Mouse (Mus musculus) right cerebral cortex, postnatal 4 days (tissue): ENCODE results near the gene Cd47.

Experiments
- DNase-seq: peaks from one replicate; pipeline ENCODE4 v3.0.0-alpha.2; 2022

The Cd47 gene

DNA sequence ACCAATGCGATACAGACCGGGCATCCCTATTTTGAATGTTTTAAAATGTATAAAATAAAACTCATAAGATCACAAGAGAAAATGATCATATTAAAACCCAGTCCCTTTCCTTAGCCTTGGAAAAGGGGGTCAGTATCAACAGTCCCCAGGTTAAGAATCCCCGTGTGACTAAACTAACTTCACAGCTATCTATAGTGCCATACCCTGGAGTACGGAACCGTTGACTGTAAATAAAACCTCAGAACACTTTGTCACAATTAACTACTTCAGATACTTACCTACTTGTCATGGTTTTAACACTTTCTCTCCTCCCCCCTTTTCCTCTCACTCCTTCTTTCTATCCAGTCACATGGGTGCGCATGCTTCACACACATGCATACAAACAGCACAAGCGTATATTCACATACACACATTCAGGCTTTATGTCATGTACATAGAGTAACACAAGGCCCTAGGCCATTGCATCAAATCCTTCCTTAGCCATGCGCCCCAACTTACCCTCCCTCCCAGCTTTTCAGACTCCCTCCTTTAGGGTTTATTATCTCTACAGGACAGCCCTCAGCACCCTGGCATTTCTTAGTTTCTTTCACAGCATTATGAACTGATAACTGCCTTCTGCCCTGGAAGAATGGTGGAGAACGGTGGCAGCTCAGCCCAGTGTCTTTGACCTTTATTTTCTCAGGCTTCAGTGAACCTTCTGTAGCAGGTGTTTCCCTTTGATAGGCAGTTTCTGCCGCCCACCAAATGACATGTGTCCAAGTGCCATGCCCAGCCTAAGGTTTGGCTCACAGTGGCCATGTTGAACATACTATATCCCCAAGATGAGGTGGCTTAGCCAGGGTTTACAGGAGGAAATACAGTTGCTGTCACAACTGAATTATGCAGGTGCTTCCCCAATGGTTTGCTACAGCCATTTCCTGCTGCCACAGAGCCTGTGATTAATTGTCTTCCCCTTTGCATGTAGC is at the start of gene Cd47:
Gene Cd47, plus strand, starts transcription at position 937 of the 965 bp plus-strand sequence.
- DNase-seq = no peak

DNA sequence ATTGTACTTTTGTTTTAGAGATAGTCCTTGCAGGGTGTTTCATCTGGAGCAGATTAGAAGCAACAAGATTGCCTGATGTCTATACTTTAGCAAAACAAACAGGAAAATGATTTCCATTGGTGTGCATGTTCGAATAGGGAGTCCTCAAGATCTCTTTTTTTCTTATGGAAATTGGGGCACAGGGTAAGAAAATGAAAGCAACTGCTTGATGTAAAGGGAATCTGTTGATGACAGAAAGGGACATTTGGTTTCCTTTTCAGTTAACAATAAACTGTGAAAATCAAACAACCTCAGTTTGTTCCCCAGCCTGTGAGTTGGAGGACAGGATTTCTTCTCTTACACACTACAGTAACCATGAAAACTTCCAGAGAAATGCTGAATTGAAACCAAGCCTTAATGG is 47.4 kb upstream of the Cd47 start:
- DNase-seq = no peak

DNA sequence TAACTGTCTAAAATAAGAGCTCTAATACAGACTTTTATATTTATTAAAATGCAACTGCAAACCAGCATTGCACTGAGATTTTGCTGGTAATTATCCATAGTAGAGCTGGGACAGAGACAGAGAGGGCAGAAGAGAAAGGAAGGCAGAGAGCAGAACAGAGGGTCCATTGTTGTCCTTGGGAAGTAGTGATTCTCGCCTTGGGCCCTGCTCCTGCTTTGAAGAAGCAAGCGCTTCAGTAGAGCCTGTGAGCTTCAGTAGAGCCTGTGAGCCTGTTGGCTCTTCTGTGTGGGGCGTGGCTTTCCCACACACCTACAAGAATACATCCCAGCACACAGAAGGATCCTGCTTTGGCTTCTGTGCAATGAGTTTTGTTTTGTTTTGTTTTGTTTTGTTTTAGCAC is 47.0 kb upstream of the Cd47 start:
- DNase-seq = no peak

DNA sequence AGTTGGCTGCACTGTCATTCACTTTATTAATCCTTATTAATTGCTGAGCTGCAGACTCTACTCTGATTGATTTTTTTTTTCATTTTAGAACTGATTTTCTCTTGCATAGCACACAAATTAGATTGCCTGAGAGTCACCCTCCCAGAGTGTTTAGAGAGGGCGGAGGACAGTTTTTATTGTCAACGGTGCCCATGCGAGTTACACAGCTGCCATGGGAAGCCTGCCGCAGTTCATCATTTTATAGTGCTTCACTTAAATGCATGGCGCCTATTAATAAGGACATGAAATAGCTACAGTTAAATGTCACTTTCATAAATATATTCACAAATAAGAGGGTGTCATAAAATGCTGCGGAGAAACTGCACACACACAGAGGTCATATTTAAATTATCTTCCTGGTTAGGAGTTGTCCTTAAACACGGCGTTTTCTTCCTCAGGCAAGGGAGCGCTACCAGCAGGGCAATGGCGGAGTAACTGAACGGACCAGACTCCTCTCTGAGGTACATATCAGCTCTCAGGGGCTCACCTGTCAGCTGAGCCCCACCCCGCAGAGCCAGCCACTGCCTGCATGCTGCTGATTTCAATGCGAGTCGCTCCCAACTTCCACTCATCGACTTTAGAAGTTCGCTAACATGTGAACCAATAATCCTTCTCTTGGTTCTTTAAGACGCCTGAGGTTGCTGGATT is 39.7 kb upstream of the Cd47 start:
- no peak for DNase-seq

DNA sequence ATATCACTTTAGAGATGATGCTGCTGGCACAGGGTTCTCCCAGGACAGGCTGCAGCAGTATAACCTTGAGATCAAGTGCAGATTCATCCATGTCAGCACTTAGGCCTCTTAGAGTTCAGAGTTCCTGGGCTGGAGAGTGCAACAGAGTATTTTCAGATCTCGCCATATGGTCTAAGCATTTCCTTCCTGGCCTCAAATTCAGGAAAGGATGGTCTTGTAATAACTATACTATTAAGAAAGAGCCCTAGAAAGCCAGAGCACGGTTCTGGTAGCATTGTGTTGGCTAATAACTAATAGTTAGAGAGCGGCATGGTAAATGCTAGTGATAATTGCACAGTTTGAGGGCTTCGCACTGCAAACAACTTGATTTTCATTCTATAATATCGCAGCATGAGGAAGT is 38.4 kb upstream of the Cd47 start:
- DNase-seq = no peak

DNA sequence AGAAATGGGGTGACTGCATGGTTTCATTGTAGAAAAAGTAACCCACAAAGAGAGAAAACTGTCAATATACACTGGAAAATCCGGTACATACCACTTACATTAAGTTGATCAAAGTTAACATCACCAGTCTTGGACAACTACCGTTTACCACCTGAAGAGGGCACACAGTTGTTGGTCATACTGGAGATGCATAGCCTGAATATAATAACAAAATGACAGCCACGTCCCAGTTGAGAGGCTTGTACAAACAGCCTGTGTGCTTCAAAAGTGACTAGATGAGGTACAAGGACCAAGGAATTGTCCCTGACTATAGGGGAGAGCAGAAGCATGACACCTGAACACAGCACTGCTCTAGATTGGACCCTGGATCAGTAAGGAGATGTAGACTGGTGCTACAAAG is 34.0 kb upstream of the Cd47 start:
- no peak for DNase-seq

DNA sequence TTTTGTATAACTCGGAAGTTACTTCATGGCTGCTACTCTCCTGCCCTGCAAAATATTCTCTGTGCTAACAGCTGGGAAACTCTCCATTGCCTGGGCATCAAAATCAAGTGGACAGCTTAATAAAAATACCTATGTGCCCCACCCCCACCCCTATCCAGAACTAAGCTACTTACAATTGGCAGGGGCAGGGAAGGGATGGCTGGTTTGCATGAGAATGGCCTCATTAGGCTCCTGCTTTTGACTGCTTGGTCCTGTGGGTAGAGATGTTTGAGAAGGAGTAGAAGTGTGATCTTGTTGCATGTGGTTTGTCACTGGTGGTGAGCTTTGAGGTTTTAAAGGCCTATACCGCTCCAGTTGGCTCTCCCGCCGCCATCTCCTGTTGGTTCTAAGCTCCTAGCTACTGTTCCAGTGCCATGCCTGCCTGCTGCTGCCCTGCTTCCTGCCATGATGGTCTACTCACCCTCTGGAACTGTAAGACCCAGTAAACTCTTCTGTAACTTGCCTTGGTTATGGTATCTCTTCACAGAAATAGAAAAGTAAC is 31.8 kb upstream of the Cd47 start:
- no peak for DNase-seq

DNA sequence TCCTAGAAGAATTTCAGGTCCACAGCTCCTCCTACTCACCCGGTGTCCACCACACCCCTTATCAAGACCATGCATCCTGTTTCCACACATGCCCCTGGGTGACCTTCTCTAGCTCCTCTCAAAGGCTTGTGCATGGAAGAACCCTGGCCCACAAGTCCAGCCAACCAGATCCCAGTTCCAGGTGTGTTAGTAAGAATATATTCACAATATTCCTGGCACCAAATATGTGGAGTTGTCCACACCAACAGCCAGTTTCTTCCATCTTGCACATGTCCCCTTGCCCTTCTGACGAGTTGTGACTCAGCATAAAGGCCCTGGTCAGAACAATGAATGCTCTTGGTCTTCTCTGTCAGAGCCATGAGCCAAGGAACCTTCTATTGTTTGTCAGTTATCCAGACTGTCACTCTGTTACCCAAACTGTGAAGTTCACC is 30.5 kb upstream of the Cd47 start:
- no peak for DNase-seq

DNA sequence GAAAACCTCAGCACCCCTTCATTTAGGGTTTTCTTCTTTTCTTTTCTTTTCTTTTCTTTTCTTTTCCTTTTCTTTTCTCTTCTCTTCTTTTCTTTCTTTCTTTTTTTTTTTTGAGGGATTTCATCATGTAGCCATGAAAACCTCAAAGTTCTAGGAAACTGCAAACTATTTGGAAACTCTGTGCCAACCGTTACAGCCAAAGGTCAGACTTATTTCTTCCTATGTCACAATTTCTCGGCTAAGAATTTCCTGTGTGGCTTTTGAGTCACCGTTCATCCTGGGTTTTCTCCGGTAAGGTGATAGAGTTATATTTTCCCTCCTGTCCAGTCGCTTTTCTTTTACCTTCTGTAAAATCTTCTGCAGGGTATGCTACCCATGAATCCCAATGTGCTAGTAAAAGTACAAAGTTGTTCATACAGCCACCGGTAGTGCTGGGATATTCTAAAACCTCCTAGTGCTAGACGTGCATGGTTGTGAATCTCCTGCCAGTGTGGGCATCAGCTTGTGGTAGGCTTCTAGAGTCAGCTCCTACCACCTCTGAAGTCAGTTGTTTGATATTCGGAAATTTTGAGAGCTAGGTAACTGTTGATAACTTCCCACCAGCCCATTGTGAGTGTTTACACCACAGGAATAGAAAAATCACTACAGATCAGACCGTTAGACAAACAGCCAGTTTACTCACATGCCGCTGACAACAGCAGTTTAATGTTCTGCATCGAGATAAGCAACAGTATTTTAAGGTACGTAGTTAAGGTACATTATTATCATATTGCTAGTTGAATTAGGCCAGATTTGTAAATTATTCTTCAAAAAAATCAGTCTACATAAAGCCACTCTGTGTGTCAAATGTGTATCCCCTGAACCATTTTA is 29.8 kb upstream of the Cd47 start:
- no peak for DNase-seq

DNA sequence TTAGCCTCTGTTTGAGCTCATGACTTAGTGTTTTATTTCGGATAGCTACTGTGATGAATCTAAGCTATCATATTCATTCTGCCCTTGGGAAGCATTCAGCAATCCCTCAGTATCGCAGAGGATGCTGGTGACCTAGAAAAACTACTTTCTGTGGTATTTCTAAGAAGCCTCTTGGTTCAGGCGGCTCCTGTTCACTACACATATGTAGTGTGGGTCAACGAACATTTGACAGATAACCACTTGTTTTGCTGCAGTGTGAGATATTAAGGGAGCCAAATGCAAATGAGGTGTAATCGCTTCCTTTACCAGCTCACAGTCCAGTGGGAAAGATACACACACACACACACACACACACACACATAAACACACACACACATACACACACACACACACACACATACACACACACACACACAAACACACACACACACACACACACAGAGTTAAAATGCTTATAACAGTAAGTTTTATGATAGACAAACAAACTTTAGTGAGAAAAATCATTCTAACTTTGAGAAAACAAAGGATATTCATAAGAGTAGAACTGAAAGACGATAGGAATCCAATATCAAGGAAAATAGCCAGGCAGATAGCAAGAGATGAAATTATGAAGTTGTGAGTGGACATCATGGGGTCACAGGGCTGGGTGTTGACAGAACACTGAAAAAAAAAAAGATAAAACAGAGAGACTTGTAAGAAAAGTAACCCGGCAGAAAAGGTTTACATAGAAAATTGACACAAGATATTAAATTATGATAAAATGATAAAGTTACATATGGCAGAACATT is 28.5 kb upstream of the Cd47 start:
- DNase-seq = no peak

DNA sequence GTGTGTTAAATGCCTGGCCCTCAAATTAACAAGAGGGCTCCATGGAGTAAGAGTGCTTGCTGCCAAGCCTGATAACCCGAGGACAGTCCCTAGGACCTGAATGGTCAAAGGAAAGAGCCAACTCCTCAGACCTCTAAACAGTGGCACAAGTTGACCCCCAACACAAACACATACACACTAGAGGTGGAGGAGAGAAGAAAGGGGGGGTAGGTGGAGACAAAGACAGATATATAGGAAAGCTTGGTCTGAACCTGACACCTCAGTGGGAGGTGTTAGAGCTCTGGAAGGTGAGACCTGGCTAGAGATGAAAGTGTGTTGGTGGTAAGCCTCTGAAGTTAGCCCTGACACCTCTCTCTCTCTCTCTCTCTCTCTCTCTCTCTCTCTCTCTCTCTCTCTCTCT is 27.8 kb upstream of the Cd47 start:
- no peak for DNase-seq

DNA sequence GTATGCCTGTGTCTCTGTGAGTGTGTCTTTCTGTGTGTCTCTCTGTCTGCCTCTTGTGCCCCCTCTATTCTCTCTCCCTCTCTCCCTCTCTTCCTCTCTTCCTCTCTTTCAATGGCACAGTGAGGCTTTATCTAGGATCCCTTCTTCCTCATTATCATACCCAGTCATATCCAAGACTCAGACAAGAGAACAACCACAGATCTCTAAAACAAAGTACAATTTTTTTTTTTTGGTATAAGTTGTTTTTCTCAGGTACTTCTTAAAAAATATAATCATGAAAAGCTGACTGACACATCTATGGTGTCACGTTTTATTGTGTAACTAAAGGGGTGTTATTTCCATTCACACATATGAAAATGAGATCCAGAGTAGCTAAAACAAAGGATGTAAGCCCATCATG is 27.3 kb upstream of the Cd47 start:
- DNase-seq = no peak

DNA sequence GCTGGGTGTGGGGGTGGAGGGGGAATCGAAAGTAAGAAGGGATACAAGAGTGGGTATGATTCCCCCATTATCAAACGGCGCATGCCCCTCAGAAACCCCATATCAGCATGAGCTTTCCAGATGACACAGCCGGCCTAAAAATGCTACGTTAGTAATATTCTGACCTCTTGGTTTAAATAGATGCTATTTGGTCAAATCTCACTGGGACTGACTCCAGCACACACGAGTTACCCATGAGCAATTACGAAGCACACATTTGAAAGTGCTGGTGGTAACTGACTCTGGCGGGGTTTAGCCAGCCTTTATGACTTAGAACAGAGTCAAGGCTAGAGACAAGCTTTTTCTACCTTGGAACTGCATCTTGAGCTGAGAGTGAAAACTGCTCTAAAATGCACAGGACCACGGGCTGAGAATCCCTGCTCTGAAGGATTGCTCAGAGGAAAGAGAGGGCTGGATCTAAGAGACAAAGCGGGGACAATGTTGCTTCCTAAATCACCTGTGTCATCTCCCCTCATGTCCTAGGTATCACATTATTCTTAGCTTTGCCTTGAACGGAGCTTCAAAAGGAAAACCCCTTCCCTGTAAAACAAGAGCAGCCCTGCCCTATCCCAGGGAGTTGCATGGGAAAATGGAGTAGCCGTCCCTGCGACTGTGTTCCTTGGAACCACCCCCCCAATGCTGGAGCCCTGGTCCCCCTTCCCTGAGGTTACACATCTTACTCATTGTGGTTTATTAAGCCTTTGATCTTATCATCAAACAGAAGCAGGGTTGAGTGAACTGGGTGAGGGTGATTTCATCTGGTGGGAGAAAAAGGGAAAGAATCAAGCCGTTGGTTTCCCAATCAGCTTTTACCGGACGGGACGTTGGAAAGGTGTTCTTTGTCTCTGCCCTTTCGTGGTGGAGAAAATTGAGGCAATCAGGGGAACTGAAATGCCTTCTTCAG is 26.0 kb upstream of the Cd47 start:
- DNase-seq = no peak

DNA sequence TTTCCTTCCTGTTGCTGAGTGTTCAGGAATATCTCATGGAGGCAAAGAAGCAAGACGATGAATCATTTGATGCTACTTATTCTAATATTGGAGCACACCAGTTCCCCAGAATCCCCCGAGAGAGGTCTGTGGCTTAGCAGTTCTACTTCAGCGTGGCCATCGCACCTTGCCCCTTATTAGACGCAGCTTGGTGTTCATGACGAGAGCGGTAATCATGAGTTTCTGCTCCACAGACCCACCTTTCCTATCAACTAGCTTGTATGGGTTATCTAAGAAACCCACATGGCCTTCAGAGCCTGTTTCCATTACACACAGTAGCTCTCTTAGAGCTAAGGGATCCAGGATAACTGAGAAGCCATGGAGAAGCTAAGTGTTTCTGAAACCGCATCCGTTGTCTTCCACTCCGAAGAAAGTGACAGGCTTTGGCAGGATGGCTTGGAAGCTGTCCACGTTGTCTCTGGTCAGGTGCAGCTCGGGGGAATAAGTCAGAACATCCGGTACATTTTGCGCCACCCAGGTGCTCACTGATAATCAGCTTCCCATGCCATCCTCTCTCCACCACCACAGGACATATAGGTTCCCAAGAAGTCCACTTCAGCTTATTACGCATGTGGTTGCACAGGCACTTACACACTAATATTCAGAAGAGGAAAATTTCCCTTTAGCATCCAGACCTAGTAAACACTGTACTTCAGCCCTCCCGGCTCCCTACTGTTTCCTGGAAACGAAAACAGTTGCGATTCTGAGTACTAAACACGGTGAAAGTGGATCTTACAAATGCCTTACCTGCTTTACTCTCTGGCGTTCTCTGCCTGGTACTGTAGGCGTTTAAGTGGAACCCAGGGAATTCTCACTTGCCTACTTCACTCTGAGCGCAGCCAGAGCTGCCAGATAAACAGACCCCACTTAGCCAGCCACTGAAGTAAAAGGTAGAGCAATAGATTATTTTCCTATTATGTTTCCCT is 25.0 kb upstream of the Cd47 start:
- no peak for DNase-seq

DNA sequence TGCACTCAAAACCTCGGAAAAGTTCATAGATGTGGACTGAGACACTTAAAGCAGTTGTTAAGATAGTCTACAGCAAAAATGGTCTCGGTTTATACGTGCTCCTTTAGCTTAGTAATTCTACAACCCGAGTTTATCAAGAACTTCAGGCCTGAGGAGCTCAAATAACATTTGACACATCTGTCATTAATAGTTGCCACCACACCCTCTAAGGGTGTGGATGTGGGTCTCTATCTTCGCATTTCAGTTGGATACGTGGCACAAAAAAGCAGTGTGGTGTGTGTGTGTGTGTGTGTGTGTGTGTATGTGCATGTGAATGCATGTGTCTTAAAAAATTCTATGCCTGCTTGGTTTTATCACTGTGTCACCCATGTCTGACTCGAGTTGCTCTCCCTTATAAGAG is 23.4 kb upstream of the Cd47 start:
- no peak for DNase-seq

DNA sequence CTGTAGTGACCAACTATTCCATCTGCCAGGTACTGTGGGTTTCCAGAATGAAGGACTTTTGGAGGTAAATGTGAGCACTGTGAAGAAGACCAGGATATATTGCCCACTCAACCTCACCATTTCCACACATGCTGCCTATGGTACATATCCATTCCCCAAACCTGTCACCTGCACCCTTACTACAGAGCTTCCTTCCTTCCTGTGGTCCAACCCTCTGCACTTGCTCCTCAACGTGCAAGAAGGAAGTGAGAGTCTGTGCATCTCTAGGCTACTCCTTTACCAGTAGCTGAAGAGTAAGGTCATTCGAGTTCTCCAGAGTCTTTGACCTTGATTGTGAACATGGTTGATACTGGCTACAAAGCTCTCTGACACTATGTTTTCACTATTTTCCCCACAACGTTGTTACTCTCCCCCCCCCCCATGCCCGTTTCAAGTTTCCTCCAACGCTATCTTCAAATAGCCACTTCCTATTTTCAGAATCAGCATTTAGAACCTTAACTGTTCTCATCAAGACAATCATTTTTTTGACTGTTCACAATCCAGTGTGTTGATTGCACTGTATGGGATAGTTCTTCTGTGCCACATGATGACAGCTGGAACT is 18.7 kb upstream of the Cd47 start:
- DNase-seq = no peak

DNA sequence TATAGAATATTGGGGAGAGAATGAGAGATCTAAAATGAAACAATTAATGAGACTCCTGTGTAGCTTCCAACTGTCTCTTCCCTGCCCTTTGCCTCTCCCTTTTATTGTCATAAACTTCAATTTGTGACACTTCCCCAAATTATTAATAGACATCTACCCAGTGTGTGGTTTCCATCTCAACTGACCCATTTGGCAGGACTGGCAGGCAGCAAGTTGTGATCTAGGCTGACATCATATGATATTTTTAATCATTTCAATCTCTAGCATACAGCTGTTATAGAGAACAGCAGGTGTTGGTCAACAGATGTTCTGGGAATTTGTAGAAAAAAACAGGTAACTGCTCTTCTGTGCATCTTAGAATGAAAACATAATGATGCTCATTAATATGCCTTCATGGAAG is 17.0 kb upstream of the Cd47 start:
- no peak for DNase-seq

DNA sequence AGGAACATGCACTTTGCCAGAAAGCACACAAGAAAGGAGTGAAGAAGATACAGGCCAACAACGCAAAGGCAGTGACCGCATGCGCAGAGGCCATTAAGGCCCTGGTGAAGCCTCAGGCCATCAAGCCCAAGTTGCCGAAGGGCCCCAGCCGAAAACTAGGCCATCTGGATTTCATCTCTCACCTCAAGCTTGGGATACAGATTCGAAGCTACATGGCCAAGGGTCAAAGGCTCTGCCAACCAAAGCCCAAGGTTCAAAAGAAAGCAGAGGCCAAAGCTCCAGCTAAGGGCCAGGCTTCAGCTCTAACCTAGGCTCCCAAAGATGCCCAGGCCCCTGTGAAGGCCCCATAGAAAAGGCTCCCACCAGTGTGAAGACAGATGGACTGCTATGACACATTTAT is 14.2 kb upstream of the Cd47 start:
- no peak for DNase-seq

DNA sequence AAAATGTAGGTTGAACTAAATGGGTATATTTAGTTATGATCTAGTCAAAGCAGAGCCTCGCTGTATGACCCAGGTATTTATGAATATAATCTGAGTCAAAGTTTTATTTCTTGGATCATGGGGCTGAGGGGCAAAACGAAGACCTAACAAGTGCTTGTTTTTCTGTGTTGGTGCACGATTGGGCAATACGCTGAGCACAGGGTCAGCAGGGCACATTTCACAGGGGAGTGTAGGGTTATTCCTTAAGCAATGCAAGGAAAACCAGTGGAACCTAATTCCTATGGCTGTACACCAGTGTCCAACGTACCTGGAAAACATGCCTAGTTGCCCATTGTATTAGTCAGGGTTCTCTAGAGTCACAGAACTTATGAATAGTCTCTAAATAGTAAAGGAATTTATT is 12.6 kb upstream of the Cd47 start:
- DNase-seq = no peak
